Mouse (Mus musculus) mouse embryonic stem cell (cell line): ENCODE data around the gene Ifngr1.
"Not testable (repeated sequence)": the region's sequence is repeated elsewhere in the genome, so short reads cannot be mapped to it uniquely, and the experiment has no call there.

ENCODE experiments used
- in situ Hi-C, 2 experiments: fragments of 300-500 bp; cut with MboI; formaldehyde crosslinking; loops; 1 replicate in 1 of 2; 3 replicates in 1 of 2; pipeline ENCODE4 v1.14.3; 2019 to 2020; ENCODE audit warnings: low sequenced_read_pairs in 2 of 2, low pct_unique_long_range_greater_than_20kb in 1 of 2, mixed read lengths in 1 of 2; ENCODE audit not compliant: unreplicated experiment in 1 of 2

The Ifngr1 gene

DNA sequence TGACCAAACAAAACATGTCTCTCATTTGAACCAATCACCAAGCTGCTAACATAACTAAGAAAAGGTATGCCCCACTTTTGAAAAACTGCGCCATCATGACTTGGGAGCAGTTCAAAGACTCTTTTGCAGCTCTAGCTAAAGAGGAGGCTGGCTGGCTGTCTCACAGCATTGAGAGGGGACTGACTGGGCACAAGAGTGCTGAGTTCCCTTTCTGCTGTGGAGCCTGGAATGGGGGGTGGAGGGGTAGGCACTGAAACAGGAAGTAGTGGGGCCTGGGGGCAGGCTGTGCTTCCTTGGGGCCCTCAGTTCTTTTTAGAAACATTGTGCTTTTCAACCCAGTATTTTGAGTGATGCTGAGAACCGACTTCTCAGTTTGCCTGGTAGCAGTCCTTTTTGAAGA lies 7.7 kb upstream of the Ifngr1 start:
- in situ Hi-C loops = no loop called here

GRCm38 (mm10) chr10:19584846-19585245 lies 6.9 kb upstream of the Ifngr1 start:
- in situ Hi-C loops = no loop called here

DNA sequence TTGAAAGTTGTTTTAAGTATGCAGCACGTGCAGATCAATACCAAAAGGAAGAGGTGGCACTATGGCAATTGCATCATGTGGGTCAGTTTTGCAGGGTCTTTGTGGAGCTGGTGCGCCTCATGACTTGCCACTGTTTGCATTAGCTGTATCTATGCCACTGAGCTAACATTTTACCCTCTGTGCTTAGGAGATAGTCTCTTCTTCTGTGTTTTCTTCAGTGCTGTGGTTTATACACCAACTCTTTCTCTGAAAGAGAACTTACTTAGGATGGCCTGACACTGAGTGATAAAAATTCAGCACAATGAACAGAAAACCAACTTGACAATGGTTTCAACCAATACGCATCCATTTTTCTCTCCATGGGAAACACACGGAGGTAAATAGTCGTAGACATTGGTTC lies 5.9 kb upstream of the Ifngr1 start:
- in situ Hi-C loops = no loop called here

DNA sequence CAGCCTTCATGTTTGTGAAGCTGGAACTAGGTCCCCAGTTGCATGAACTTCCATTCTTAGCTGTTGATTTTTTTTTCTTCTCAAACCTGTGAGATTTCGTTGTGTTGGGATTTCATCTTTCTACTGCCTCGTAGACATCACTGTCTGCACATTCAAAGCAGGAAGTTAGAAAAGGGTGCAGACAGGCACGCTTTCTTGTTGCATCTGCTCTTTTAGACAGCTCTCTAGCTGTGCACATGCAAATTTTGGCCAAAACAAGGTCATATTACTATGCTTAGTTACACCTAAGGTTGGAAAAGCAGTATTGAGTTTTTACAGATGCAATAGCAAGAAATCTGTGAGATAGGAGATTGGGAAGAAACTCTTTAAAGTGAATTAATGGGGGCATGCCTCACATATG lies 4.5 kb upstream of the Ifngr1 start:
- in situ Hi-C loops = no loop called here

DNA sequence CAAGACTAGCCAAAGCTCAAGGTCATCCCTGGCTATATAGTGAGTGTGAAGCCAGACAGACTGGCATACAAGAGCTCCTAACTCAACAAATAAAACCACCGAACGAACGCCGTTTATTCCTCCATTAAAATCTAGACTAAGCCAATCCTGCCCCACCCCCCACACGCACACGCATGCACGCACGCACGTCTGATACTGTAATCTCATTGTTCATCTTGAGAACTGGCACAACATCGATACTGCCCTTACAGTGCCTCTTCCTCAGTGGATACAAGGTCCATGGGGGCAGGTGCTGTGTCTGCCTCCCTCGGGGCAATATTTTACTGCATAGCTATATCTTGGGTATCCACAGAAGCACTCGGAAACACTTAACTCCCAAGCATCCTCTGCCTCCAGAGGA lies 2.1 kb upstream of the Ifngr1 start:
- in situ Hi-C loops = no loop called here

GRCm38 (mm10) chr10:19591286-19591640 lies 486 bp upstream of the Ifngr1 start:
- in situ Hi-C loops = no loop called here

GRCm38 (mm10) chr10:19592556-19592955 lies 807 bp downstream of the Ifngr1 start:
- in situ Hi-C loops = no loop called here

- in situ Hi-C loops = no loop called here
These were observed 1.5 kb downstream of the Ifngr1 start for GRCm38 (mm10) chr10:19593296-19593695.

- in situ Hi-C loops = no loop called here
These were observed 2.6 kb downstream of the Ifngr1 start for GRCm38 (mm10) chr10:19594201-19594905.

- in situ Hi-C loops = no loop called here
These were observed 5.1 kb downstream of the Ifngr1 start for GRCm38 (mm10) chr10:19596866-19597265.

DNA sequence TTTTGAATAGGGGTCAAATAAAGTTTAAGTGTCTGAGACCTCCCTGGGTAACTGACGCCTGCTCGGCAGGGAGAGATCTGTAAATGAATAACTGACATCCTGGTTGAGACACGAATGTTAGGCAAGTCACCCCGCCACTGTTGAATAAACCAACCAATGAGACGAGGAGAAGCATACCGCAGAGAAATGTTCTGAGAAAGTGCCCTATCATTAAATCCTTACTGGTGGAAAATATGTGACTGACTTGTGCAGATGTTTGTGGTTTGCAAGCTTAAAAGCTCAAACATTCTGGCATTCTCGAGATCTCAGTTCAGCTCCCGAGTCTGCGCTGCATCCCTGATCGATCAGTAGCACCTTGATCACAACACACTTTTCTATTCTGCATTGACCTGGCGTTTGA lies 6.3 kb downstream of the Ifngr1 start:
- in situ Hi-C loops = no loop called here

GRCm38 (mm10) chr10:19599331-19600092 lies 7.8 kb downstream of the Ifngr1 start:
- in situ Hi-C loops = no loop called here

- in situ Hi-C loops = no loop called here
These were observed 8.3 kb downstream of the Ifngr1 start for GRCm38 (mm10) chr10:19600093-19600420.

GRCm38 (mm10) chr10:19601502-19601901 lies 9.8 kb downstream of the Ifngr1 start:
- in situ Hi-C loops = not testable (repeated sequence)

GRCm38 (mm10) chr10:19603231-19603630 lies 11.5 kb downstream of the Ifngr1 start:
- in situ Hi-C loops = no loop called here

- in situ Hi-C loops = no loop called here
These were observed 17.4 kb downstream of the Ifngr1 start for GRCm38 (mm10) chr10:19609125-19609524.

GRCm38 (mm10) chr10:19611616-19612015 lies 19.9 kb downstream of the Ifngr1 start:
- in situ Hi-C loops = no loop called here

DNA sequence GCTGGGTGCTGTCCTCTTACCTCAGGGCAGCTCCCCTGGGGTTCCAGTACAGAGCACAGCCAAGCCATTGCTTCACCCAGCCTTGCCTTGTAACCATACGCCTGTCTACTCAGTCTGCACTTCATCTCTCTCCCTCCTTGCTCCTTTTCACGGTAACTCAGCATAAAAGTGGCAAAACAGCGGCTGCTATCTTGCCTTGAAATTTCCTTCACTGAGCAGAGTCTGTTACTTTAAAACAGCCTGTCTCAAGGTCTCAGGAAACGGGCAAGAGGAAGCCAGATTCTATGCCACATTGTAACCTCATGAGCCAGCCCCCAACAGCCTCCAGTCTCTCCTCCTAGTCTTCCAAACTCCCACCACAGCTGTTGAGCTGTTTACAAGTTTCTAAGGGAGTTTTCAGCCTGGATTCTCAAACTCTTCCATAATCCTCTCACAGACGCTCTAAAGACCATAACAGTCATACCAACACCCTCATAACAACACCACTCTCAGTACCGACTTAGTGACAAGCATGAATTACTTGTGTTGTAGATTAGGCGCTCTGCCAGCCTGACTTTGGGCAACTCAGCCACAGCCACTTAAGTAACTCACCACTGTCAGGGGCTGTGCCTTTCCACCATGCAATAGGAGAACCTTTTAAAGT lies 21.5 kb downstream of the Ifngr1 start:
- in situ Hi-C loops = no loop called here

DNA sequence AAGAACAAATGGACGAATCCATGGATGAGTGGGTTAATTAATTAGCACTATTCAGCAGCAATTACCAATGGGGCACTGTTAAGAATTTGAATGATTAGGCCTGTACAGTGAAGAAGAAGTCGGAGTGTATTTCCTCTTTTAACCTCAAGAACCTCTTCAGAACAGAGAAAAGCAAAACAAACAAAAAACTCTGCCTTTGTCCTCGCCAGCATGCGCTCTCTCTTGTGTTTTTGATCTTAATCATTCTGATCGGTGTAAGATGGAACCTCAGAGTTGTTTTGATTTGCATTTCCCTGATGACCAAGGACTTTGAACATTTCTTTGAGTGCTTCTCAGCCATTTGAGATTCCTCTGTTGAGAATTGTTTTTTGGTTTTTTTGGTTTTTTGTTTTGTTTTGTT lies 28.0 kb downstream of the Ifngr1 start:
- in situ Hi-C loops = no loop called here
